Mouse (Mus musculus): ENCODE data around the gene Fgfr2. TPM values are rescaled to one million over a fixed set of nuclear protein-coding genes. Genes with fewer than 3 reads are reported as not detected.

Fgfr2 gene
- total RNA-seq, 2 experiments from 2014 or later = 2.1 to 3.9 TPM

- intact Hi-C loops (cut with DNase I) = no loop called here
- DNase-seq = peak; percentile 64 to 70
Measured at GRCm38 (mm10) chr7:130215348-130216252, 2907.6 kb downstream of the Fgfr2 start.

DNA sequence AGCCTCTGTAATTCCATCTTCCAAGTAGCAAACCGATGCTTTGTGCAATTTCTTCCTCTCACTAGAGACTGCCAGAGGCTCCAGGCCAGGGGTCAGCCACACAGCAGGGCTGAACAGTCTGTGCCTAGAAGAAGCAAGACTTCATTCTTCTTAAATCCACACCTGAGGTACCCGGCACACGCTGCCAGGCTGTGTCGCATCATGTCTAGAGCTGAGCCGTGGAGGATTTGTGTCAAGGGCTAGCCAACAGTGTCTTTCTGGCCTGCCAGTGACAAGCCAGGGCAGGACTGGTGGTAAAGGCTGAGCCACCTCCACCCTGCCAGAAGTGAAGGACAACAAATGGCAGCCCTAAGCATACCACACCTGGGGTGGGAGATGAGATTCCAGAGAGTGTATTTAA, 2910.0 kb downstream of the Fgfr2 start:
- intact Hi-C loops (cut with DNase I) = no loop called here
- DNase-seq = no peak

GRCm38 (mm10) chr7:130211411-130211810, 2911.7 kb downstream of the Fgfr2 start:
- intact Hi-C loops (cut with DNase I) = no loop called here
- DNase-seq = no peak

DNA sequence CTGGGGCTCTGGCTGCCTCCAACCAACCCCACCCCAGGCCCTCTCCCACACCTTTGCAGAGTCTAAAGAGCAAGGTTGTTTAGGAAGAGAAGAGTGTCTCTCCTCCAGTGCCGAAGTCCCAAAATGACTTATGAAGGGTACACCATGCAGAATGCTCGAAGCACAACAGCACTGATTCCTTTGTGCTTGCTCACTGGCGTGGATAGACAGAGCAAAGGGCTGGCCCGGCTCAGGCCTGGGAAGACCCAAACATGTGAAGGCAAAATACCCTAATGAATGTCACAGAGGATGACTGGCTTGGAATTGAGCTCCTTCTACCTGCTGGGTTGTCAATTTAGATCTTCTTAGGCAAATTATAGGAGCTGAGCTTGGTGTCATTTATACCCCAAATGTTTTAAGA, 2914.5 kb downstream of the Fgfr2 start:
- intact Hi-C loops (cut with DNase I) = no loop called here
- DNase-seq = no peak

DNA sequence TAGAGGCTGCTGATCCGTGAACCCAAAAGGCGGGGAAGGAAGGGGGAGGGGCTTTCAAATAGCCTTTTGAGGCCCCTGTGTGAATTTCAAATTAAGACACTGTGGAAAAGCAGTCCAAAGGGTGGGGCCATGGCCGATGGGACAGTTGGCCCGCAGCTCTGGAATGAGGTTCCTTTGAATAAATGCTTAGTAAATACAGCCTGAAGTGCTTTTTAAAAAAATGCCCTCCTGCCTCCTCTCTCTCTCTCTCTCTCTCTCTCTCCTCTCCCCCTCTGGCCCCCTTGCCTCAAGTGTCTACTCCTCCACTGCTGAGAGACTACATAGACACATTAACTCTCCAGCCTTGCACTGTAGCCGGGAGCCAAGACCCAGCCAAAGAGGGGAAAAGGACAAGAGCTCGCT, 2917.0 kb downstream of the Fgfr2 start:
- DNase-seq = peak in 1 of 2 experiments; percentile 13
- intact Hi-C loops (cut with DNase I) = no loop called here

DNA sequence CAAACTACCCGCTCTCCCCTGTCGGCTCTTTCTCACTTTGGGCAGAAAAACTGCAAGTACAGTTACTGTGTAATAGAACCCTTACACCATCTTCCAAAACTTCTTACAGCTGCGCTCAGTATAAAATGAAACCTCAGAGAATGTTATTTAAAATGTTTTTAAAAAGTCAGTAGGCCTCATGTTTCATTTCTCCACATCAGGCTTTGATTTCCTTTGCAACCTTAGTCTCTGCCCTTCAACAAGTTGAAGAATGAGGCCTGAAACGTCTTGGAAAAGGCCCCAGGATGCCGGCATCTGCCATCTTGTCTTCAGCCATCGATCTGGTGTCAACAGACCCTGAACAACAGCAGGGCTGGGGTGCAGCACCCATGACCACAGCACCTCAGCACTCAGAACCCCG, 2918.0 kb downstream of the Fgfr2 start:
- DNase-seq = no peak
- intact Hi-C loops (cut with DNase I) = no loop called here

GRCm38 (mm10) chr7:130201020-130201419, 2922.1 kb downstream of the Fgfr2 start:
- no peak for DNase-seq
- intact Hi-C loops (cut with DNase I) = no loop called here

- DNase-seq = no peak
- intact Hi-C loops (cut with DNase I) = no loop called here
Measured at GRCm38 (mm10) chr7:130199951-130200350, 2923.2 kb downstream of the Fgfr2 start.

- intact Hi-C loops (cut with DNase I) = no loop called here
- DNase-seq = no peak
Measured at GRCm38 (mm10) chr7:130199317-130199716, 2923.8 kb downstream of the Fgfr2 start.

- intact Hi-C loops (cut with DNase I) = no loop called here
- no peak for DNase-seq
Measured at GRCm38 (mm10) chr7:130195081-130195480, 2928.1 kb downstream of the Fgfr2 start.

- intact Hi-C loops (cut with DNase I) = no loop called here
- no peak for DNase-seq
Measured at GRCm38 (mm10) chr7:130190329-130190975, 2932.7 kb downstream of the Fgfr2 start.

- intact Hi-C loops (cut with DNase I) = loop anchor here (10.0 kb wide), 1 partner anchor 535 kb away; no protein-coding TSS in a partner anchor
- DNase-seq = no peak
Measured at GRCm38 (mm10) chr7:130189901-130190300, 2933.2 kb downstream of the Fgfr2 start.

GRCm38 (mm10) chr7:130188108-130188507, 2935.0 kb downstream of the Fgfr2 start:
- intact Hi-C loops (cut with DNase I) = loop anchor here (10.0 kb wide), 1 partner anchor 533 kb away; no protein-coding TSS in a partner anchor
- no peak for DNase-seq

GRCm38 (mm10) chr7:130184864-130185263, 2938.3 kb downstream of the Fgfr2 start:
- intact Hi-C loops (cut with DNase I) = loop anchor here (10.0 kb wide), 1 partner anchor 530 kb away; no protein-coding TSS in a partner anchor
- DNase-seq = no peak

GRCm38 (mm10) chr7:130183960-130184359, 2939.2 kb downstream of the Fgfr2 start:
- intact Hi-C loops (cut with DNase I) = loop anchor here (10.0 kb wide), 1 partner anchor 529 kb away; no protein-coding TSS in a partner anchor
- DNase-seq = no peak

- intact Hi-C loops (cut with DNase I) = loop anchor here (10.0 kb wide), 1 partner anchor 528 kb away; no protein-coding TSS in a partner anchor
- no peak for DNase-seq
Measured at GRCm38 (mm10) chr7:130182551-130182950, 2940.6 kb downstream of the Fgfr2 start.

DNA sequence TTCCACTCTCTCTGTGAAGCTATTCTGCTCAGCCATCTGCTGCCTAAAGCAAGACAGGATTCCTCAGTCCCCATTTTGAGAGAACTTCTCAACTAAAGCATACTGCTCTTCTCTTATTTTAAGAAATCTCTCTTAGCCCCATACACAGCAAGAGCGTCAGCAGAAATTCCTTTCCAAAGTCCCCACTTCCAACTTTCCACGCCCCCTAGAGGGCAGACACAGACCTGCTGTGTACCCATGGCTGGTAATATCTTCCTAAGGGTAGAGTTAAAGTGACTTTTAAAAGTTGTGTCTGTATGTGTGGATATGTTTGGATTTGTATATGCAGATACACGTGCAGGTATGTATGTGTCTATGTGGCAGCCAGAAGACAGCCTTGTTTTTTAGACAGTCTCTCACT, 2944.2 kb downstream of the Fgfr2 start:
- DNase-seq = no peak
- intact Hi-C loops (cut with DNase I) = no loop called here

- DNase-seq = no peak
- intact Hi-C loops (cut with DNase I) = no loop called here
Measured at GRCm38 (mm10) chr7:130177009-130177408, 2946.1 kb downstream of the Fgfr2 start.

DNA sequence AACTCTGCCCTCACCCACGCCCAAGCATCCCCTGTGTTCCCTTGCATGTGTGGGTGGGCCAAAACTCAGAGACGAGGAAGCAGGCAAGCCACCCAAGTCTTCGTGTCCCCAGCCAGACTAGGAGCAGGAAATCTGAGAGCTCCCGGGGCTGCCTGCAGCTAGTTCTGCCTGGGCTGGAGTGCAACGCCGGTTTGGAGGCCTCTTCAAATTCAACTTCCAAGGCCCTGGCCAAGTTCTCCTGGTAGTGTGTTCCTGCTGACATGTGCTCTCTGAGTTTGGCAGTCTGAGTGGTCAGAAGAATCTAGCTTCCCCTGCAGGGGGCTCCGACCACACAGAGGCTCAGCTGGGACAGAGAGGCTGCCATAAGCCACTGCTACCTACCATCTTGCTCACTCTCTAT, 2948.6 kb downstream of the Fgfr2 start:
- intact Hi-C loops (cut with DNase I) = no loop called here
- DNase-seq = peak; percentile 27 to 54

DNA sequence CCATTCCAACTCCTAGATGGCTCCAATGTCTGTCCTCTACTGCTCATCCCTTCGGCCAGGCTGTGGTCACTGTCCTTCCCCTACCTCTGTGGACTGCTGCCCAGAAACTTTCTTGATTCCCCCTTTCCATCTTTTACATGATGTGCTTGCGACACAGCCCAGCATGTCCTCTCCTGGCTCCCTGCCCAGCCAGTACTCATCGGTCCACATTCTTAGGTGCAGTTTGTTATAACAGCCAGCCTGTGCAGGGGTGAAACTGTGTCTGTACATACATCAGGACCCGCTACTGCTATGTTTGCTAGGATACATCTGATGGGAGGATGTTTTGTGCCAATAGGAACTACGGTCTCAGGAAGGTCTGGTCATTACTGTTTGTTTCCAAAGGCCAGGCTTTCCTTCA, 2949.2 kb downstream of the Fgfr2 start:
- intact Hi-C loops (cut with DNase I) = no loop called here
- DNase-seq = peak in 1 of 2 experiments; percentile 17

DNA sequence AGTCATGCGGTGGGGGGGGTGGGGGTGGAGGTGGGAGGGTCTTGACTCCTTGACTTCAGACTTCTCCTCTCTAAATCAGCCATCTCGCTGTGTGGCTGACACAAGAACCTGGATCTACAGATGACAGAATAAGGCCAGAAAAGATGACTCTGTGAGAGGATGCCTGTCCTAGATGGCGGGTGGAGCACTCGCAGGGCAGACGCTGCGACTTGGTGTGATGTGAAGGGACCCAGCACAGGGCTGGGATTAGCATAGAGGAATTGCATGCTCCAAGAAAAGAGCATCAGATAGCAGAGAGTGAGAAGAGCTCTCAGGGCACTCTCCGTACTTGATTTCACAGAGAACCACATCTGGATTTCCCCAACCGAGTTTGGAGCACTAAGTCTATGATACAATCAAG, 2953.0 kb downstream of the Fgfr2 start:
- intact Hi-C loops (cut with DNase I) = no loop called here
- DNase-seq = no peak

All from heart, postnatal 14 days (tissue).